Mouse (Mus musculus): Measurements from ENCODE around the gene Scai. TPM values are rescaled to one million over a fixed set of nuclear protein-coding genes. Genes with fewer than 3 reads are reported as not detected.

The Scai gene
- polyA plus RNA-seq, 1 experiment, result 1.6 TPM

- TF ChIP-seq POLR2A (IDR thresholded peaks at IDR 0.05; ENCODE audit: low read depth, low read length), result no peak
- TF ChIP-seq CTCF (IDR thresholded peaks at IDR 0.05; ENCODE audit: extremely low read depth, insufficient read depth, insufficient read length, insufficient replicate concordance), result no peak
- no peak overlapping the region for H3K4me3 ChIP-seq (ENCODE audit: extremely low read depth, insufficient read depth, insufficient read length)
- H3K4me1 ChIP-seq (ENCODE audit: control insufficient read depth, insufficient read depth, insufficient read length), result no peaks in the 10 kb centered on the region
- WGBS, result 91% methylated on average over 2 of the region's 2 CpGs
- DNase-seq (ENCODE audit: low read depth in 1 of 2, low spot score in 2 of 2), result no peak
- peaks cover 1% of the 10 kb centered on the region; the same call in 1 of the 2 replicates for H3K36me3 ChIP-seq (ENCODE audit: control insufficient read depth, insufficient read depth, low read length)
- H3K27me3 ChIP-seq (ENCODE audit: control insufficient read depth, insufficient read depth, low read length), result no peaks in the 10 kb centered on the region
- H3K27ac ChIP-seq (ENCODE audit: insufficient read depth, low read length), result no peak overlapping the region
These were observed 6.9 kb downstream of the Scai start for GRCm38 (mm10) chr2:39183587-39183986.

GRCm38 (mm10) chr2:39160996-39161395 is 29.5 kb downstream of the Scai start:
- no peak for TF ChIP-seq CTCF (IDR thresholded peaks at IDR 0.05; ENCODE audit: extremely low read depth, insufficient read depth, insufficient read length, insufficient replicate concordance)
- no peak for TF ChIP-seq POLR2A (IDR thresholded peaks at IDR 0.05; ENCODE audit: low read depth, low read length)

GRCm38 (mm10) chr2:39157916-39158315 is 32.6 kb downstream of the Scai start:
- WGBS, result 80% methylated on average over 1 of the region's 1 CpGs
- Histone ChIP-seq H3K27me3 (ENCODE audit: control insufficient read depth, insufficient read depth, low read length) (no peaks in the 10 kb centered on the region), H3K36me3 (ENCODE audit: control insufficient read depth, insufficient read depth, low read length) (0 out of 2 replicates have a peak, but pooled peaks cover 2% of the 10 kb centered on the region), H3K27ac (ENCODE audit: insufficient read depth, low read length) (no peak overlapping the region), H3K4me3 (ENCODE audit: extremely low read depth, insufficient read depth, insufficient read length) (no peak overlapping the region), H3K4me1 (ENCODE audit: control insufficient read depth, insufficient read depth, insufficient read length) (no peaks in the 10 kb centered on the region; the same call in 1 of the 2 replicates)
- no peak for DNase-seq (ENCODE audit: low read depth in 1 of 2, low spot score in 2 of 2)
- no peak for TF ChIP-seq CTCF (IDR thresholded peaks at IDR 0.05; ENCODE audit: extremely low read depth, insufficient read depth, insufficient read length, insufficient replicate concordance)
- TF ChIP-seq POLR2A (IDR thresholded peaks at IDR 0.05; ENCODE audit: low read depth, low read length), result no peak

More at GRCm38 (mm10) chr2:39160996-39161395, 29.5 kb downstream of the Scai start:
- no peak overlapping the region for H3K4me3 ChIP-seq (ENCODE audit: extremely low read depth, insufficient read depth, insufficient read length)
- no peaks in the 10 kb centered on the region for H3K27me3 ChIP-seq (ENCODE audit: control insufficient read depth, insufficient read depth, low read length)
- no peak for DNase-seq (ENCODE audit: low read depth in 1 of 2, low spot score in 2 of 2)
- 95% methylated on average over 1 of the region's 1 CpGs for WGBS
- H3K4me1 ChIP-seq (ENCODE audit: control insufficient read depth, insufficient read depth, insufficient read length), result no peaks in the 10 kb centered on the region; the same call in 1 of the 2 replicates
- H3K36me3 ChIP-seq (ENCODE audit: control insufficient read depth, insufficient read depth, low read length), result 0 out of 2 replicates have a peak, but pooled peaks cover 2% of the 10 kb centered on the region
- no peak overlapping the region for H3K27ac ChIP-seq (ENCODE audit: insufficient read depth, low read length)

- TF ChIP-seq POLR2A (IDR thresholded peaks at IDR 0.05; ENCODE audit: low read depth, low read length) (no peak), CTCF (IDR thresholded peaks at IDR 0.05; ENCODE audit: extremely low read depth, insufficient read depth, insufficient read length, insufficient replicate concordance) (no peak)
- Histone ChIP-seq H3K4me1 (ENCODE audit: control insufficient read depth, insufficient read depth, insufficient read length) (no peaks in the 10 kb centered on the region; the same call in 1 of the 2 replicates), H3K27me3 (ENCODE audit: control insufficient read depth, insufficient read depth, low read length) (no peaks in the 10 kb centered on the region), H3K36me3 (ENCODE audit: control insufficient read depth, insufficient read depth, low read length) (0 out of 2 replicates have a peak, but pooled peaks cover 2% of the 10 kb centered on the region), H3K4me3 (ENCODE audit: extremely low read depth, insufficient read depth, insufficient read length) (no peak overlapping the region), H3K27ac (ENCODE audit: insufficient read depth, low read length) (no peak overlapping the region)
- WGBS, result 80% methylated on average over 1 of the region's 1 CpGs
- DNase-seq (ENCODE audit: low read depth in 1 of 2, low spot score in 2 of 2), result no peak
These were observed 33.7 kb downstream of the Scai start for GRCm38 (mm10) chr2:39156821-39157220.

GRCm38 (mm10) chr2:39150943-39151342 is 39.6 kb downstream of the Scai start:
- Histone ChIP-seq H3K36me3 (ENCODE audit: control insufficient read depth, insufficient read depth, low read length) (no peaks in the 10 kb centered on the region), H3K4me3 (ENCODE audit: extremely low read depth, insufficient read depth, insufficient read length) (no peak overlapping the region), H3K27me3 (ENCODE audit: control insufficient read depth, insufficient read depth, low read length) (no peaks in the 10 kb centered on the region), H3K27ac (ENCODE audit: insufficient read depth, low read length) (no peak overlapping the region), H3K4me1 (ENCODE audit: control insufficient read depth, insufficient read depth, insufficient read length) (no peaks in the 10 kb centered on the region)
- 77% methylated on average over 2 of the region's 2 CpGs for WGBS
- TF ChIP-seq CTCF (IDR thresholded peaks at IDR 0.05; ENCODE audit: extremely low read depth, insufficient read depth, insufficient read length, insufficient replicate concordance) (no peak), POLR2A (IDR thresholded peaks at IDR 0.05; ENCODE audit: low read depth, low read length) (no peak)
- DNase-seq (ENCODE audit: low read depth in 1 of 2, low spot score in 2 of 2), result no peak

- no peaks in the 10 kb centered on the region for H3K36me3 ChIP-seq (ENCODE audit: control insufficient read depth, insufficient read depth, low read length)
- H3K27me3 ChIP-seq (ENCODE audit: control insufficient read depth, insufficient read depth, low read length), result no peaks in the 10 kb centered on the region
- no peak overlapping the region for H3K27ac ChIP-seq (ENCODE audit: insufficient read depth, low read length)
- no peak overlapping the region for H3K4me3 ChIP-seq (ENCODE audit: extremely low read depth, insufficient read depth, insufficient read length)
- DNase-seq (ENCODE audit: low read depth in 1 of 2, low spot score in 2 of 2), result no peak
- H3K4me1 ChIP-seq (ENCODE audit: control insufficient read depth, insufficient read depth, insufficient read length), result no peaks in the 10 kb centered on the region
- WGBS, result 13% methylated on average over 2 of the region's 2 CpGs
- TF ChIP-seq POLR2A (IDR thresholded peaks at IDR 0.05; ENCODE audit: low read depth, low read length) (no peak), CTCF (IDR thresholded peaks at IDR 0.05; ENCODE audit: extremely low read depth, insufficient read depth, insufficient read length, insufficient replicate concordance) (no peak)
These were observed 42.5 kb downstream of the Scai start for GRCm38 (mm10) chr2:39148075-39148474.

GRCm38 (mm10) chr2:39146469-39146868 is 44.1 kb downstream of the Scai start:
- no peaks in the 10 kb centered on the region for H3K4me1 ChIP-seq (ENCODE audit: control insufficient read depth, insufficient read depth, insufficient read length)
- no peak for DNase-seq (ENCODE audit: low read depth in 1 of 2, low spot score in 2 of 2)

More at GRCm38 (mm10) chr2:39146469-39146868, 44.1 kb downstream of the Scai start:
- H3K4me3 ChIP-seq (ENCODE audit: extremely low read depth, insufficient read depth, insufficient read length), result no peak overlapping the region
- H3K36me3 ChIP-seq (ENCODE audit: control insufficient read depth, insufficient read depth, low read length), result no peaks in the 10 kb centered on the region
- no peaks in the 10 kb centered on the region for H3K27me3 ChIP-seq (ENCODE audit: control insufficient read depth, insufficient read depth, low read length)
- no peak overlapping the region for H3K27ac ChIP-seq (ENCODE audit: insufficient read depth, low read length)
- TF ChIP-seq POLR2A (IDR thresholded peaks at IDR 0.05; ENCODE audit: low read depth, low read length) (no peak), CTCF (IDR thresholded peaks at IDR 0.05; ENCODE audit: extremely low read depth, insufficient read depth, insufficient read length, insufficient replicate concordance) (no peak)
- WGBS, result 93% methylated on average over 1 of the region's 1 CpGs

Data from spleen, adult 2 months (tissue).